Mouse (Mus musculus): ENCODE measurements around the gene Bdh1.

Bdh1 gene

GRCm38 (mm10) chr16:31501751-31502365, 79.8 kb downstream of the Bdh1 start:
- no peak for DNase-seq (ENCODE audit: low spot score)

- DNase-seq (ENCODE audit: low spot score), result no peak
Observed at GRCm38 (mm10) chr16:31506665-31507456, 84.8 kb downstream of the Bdh1 start.

DNA sequence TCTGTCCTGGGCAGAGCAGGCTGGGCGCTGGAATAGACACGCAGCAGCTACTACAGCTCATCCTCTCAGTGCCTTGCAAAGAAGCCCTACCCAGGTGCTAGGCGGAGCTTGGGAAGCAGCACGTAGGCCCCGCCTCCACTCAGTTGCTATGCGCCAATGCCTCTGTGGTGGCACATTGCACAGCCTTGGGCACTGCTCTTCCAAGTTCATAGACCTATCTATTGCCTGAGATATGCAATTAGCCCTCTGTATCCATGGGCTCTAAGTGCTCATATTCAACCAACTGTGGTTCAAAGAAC, 85.3 kb downstream of the Bdh1 start:
- DNase-seq (ENCODE audit: low spot score), result no peak

GRCm38 (mm10) chr16:31507794-31508526, 85.9 kb downstream of the Bdh1 start:
- peak; percentile 61 for DNase-seq (ENCODE audit: low spot score)
